Mouse (Mus musculus) myocyte (in vitro differentiated cells): ENCODE measurements at regions not wholly inside any gene's neighbourhood (a gene's known extent, or its start where the extent isn't known, plus 50 kb on each side); places are given as distances from the start of the nearest gene placed in this dataset.

ENCODE experiments used
- H3K27me3 ChIP-seq: one replicate; pipeline ENCODE4 v1.6.1; 2011; ENCODE audit not compliant: control insufficient read depth, insufficient read depth, insufficient read length
- H3K36me3 ChIP-seq: one replicate; pipeline ENCODE4 v1.6.1; 2011; ENCODE audit not compliant: control insufficient read depth, insufficient read depth
- H3K4me2 ChIP-seq: one replicate; pipeline ENCODE4 v1.6.1; 2011; ENCODE audit warnings: low read depth, control low read depth
- H3K4me3 ChIP-seq: one replicate; pipeline ENCODE4 v1.5.1; 2011; ENCODE audit warnings: mild to moderate bottlenecking, control low read depth, moderate library complexity
- H3K79me2 ChIP-seq: one replicate; pipeline ENCODE4 v1.6.1; 2011; ENCODE audit not compliant: control insufficient read depth, insufficient read depth
- H3ac ChIP-seq: one replicate; pipeline ENCODE4 v1.6.1; 2011; ENCODE audit not compliant: control insufficient read depth, insufficient read length
- CEBPB ChIP-seq: IDR thresholded peaks from 2 replicates; pipeline ENCODE4 v1.6.1; 2011; ENCODE audit warnings: mild to moderate bottlenecking, moderate library complexity; ENCODE audit not compliant: poor library complexity, insufficient read depth, severe bottlenecking
- E2F4 ChIP-seq: IDR thresholded peaks from one replicate; pipeline ENCODE4 v1.6.1; 2011; ENCODE audit warnings: mild to moderate bottlenecking, control low read depth, moderate library complexity; ENCODE audit not compliant: insufficient read depth
- MAX ChIP-seq: IDR thresholded peaks from one replicate; pipeline ENCODE4 v1.6.1; 2011; ENCODE audit warnings: low read depth, mild to moderate bottlenecking, control low read depth
- MYOD1 ChIP-seq, 3 experiments: IDR thresholded peaks; one replicate each; pipeline ENCODE4 v1.6.1; 2011; ENCODE audit warnings: control low read depth in 2 of 3, low read depth in 2 of 3, mild to moderate bottlenecking in 2 of 3, moderate library complexity in 1 of 3; ENCODE audit not compliant: insufficient read length in 2 of 3, control insufficient read depth in 1 of 3
- MYOG ChIP-seq, 3 experiments: IDR thresholded peaks; one replicate each; pipeline ENCODE4 v1.6.1; 2011; ENCODE audit warnings: control low read depth in 2 of 3, low read depth in 2 of 3, mild to moderate bottlenecking in 2 of 3; ENCODE audit not compliant: insufficient read length in 2 of 3, control insufficient read depth in 1 of 3, insufficient read depth in 1 of 3
- POLR2A ChIP-seq: IDR thresholded peaks from one replicate; pipeline ENCODE4 v1.6.1; 2011; ENCODE audit warnings: low read depth, mild to moderate bottlenecking, control low read depth, moderate library complexity; ENCODE audit not compliant: insufficient read length
- POLR2AphosphoS2 ChIP-seq: IDR thresholded peaks from one replicate; pipeline ENCODE4 v1.6.1; 2011; ENCODE audit warnings: low read depth, control low read depth; ENCODE audit not compliant: insufficient read length
- REST ChIP-seq: IDR thresholded peaks from one replicate; pipeline ENCODE4 v1.6.1; 2011; ENCODE audit warnings: mild to moderate bottlenecking, control low read depth, moderate library complexity; ENCODE audit not compliant: insufficient read depth, insufficient read length
- SRF ChIP-seq: IDR thresholded peaks from one replicate; pipeline ENCODE4 v1.6.1; 2011; ENCODE audit warnings: low read depth; ENCODE audit not compliant: control insufficient read depth, insufficient read length
- TCF12 ChIP-seq: IDR thresholded peaks from one replicate; pipeline ENCODE4 v1.6.1; 2011; ENCODE audit warnings: mild to moderate bottlenecking, control low read depth; ENCODE audit not compliant: poor library complexity, insufficient read depth, severe bottlenecking
- TCF3 ChIP-seq: IDR thresholded peaks from one replicate; pipeline ENCODE4 v1.6.1; 2011; ENCODE audit warnings: low read depth, control low read depth; ENCODE audit not compliant: insufficient read length
- USF1 ChIP-seq: IDR thresholded peaks from one replicate; pipeline ENCODE4 v1.6.1; 2011; ENCODE audit warnings: low read depth, mild to moderate bottlenecking, control low read depth, moderate library complexity

GRCm38 (mm10) chr1:177362398-177362797, 79.8 kb upstream of the Zbtb18 start:
- H3K27me3 ChIP-seq = no peaks in the 10 kb centered on the region
- no peaks in the 10 kb centered on the region for H3K79me2 ChIP-seq
- no peak overlapping the region for H3K4me2 ChIP-seq
- TF ChIP-seq MYOG (IDR thresholded peaks at IDR 0.05; ENCODE audit: control insufficient read depth in 1 of 3, insufficient read depth in 1 of 3, insufficient read length in 2 of 3, low read depth in 2 of 3) = no peak
- H3K4me3 ChIP-seq = no peak overlapping the region
- no peak overlapping the region for H3ac ChIP-seq
- H3K36me3 ChIP-seq = no peaks in the 10 kb centered on the region

GRCm38 (mm10) chr1:177348400-177349092, 90.5 kb upstream of the Akt3 start:
- H3K79me2 ChIP-seq = no peaks in the 10 kb centered on the region
- TF ChIP-seq POLR2A (no peak), CEBPB (0 out of 2 replicates have a peak, but pooled peaks have one; percentile 8), USF1 (no peak)
- H3K4me2 ChIP-seq = no peak overlapping the region
- no peak overlapping the region for H3K4me3 ChIP-seq
- no peaks in the 10 kb centered on the region for H3K27me3 ChIP-seq
- H3ac ChIP-seq = no peak overlapping the region
- no peaks in the 10 kb centered on the region for H3K36me3 ChIP-seq

DNA sequence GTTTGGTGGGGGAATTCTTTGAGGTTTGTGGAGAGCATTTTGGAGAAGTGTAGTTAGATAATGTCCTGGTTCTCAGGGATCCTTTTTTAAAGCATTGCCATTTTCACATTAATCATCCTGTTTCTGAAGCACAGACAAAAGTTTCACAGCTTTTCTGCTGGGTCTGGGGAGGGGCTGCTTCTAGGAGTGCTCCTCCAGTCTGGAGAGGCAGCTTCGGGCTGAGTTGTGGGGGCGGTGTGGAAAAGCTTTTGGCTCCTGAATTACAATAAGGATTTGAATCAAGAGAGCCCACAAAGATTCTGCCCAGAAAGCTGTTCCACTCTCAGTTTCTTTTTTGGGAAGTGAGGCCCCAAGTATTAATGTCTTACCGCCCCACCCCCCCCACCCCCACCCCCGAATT, 89.2 kb upstream of the Akt3 start:
- H3K79me2 ChIP-seq = no peaks in the 10 kb centered on the region
- no peak overlapping the region for H3ac ChIP-seq
- no peaks in the 10 kb centered on the region for H3K27me3 ChIP-seq
- no peak overlapping the region for H3K4me3 ChIP-seq
- no peaks in the 10 kb centered on the region for H3K36me3 ChIP-seq
- H3K4me2 ChIP-seq = peak overlapping the region; percentile 6
- TF ChIP-seq POLR2AphosphoS2 (no peak), SRF (no peak), TCF3 (no peak), REST (no peak), TCF12 (no peak), MYOD1 (IDR thresholded peaks at IDR 0.05; ENCODE audit: control insufficient read depth in 1 of 3, insufficient read length in 2 of 3, low read depth in 2 of 3) (no peak), POLR2A (no peak), MYOG (IDR thresholded peaks at IDR 0.05; ENCODE audit: control insufficient read depth in 1 of 3, insufficient read depth in 1 of 3, insufficient read length in 2 of 3, low read depth in 2 of 3) (no peak), USF1 (no peak), CEBPB (no peak), MAX (no peak), E2F4 (no peak)

GRCm38 (mm10) chr1:177346540-177346939, 88.5 kb upstream of the Akt3 start:
- H3K36me3 ChIP-seq = no peaks in the 10 kb centered on the region
- no peaks in the 10 kb centered on the region for H3K79me2 ChIP-seq
- H3ac ChIP-seq = no peak overlapping the region
- H3K4me3 ChIP-seq = no peak overlapping the region
- no peak overlapping the region for H3K4me2 ChIP-seq
- no peak for TF ChIP-seq SRF
- no peak for TF ChIP-seq TCF12
- no peak for TF ChIP-seq REST
- no peak for TF ChIP-seq MYOD1 (IDR thresholded peaks at IDR 0.05; ENCODE audit: control insufficient read depth in 1 of 3, insufficient read length in 2 of 3, low read depth in 2 of 3)
- TF ChIP-seq TCF3 = no peak
- no peak for TF ChIP-seq CEBPB
- TF ChIP-seq MYOG (IDR thresholded peaks at IDR 0.05; ENCODE audit: control insufficient read depth in 1 of 3, insufficient read depth in 1 of 3, insufficient read length in 2 of 3, low read depth in 2 of 3) = no peak
- no peak for TF ChIP-seq POLR2A
- TF ChIP-seq MAX = no peak
- TF ChIP-seq POLR2AphosphoS2 = no peak
- TF ChIP-seq E2F4 = no peak
- TF ChIP-seq USF1 = no peak
- no peaks in the 10 kb centered on the region for H3K27me3 ChIP-seq

- no peak overlapping the region for H3K4me3 ChIP-seq
- H3K27me3 ChIP-seq = no peaks in the 10 kb centered on the region
- H3K4me2 ChIP-seq = no peak overlapping the region
- H3K79me2 ChIP-seq = no peaks in the 10 kb centered on the region
- no peak for TF ChIP-seq TCF3
- no peak for TF ChIP-seq CEBPB
- no peak for TF ChIP-seq MYOG (IDR thresholded peaks at IDR 0.05; ENCODE audit: control insufficient read depth in 1 of 3, insufficient read depth in 1 of 3, insufficient read length in 2 of 3, low read depth in 2 of 3)
- no peak for TF ChIP-seq E2F4
- TF ChIP-seq REST = no peak
- no peak for TF ChIP-seq POLR2A
- no peak for TF ChIP-seq USF1
- no peak for TF ChIP-seq MYOD1 (IDR thresholded peaks at IDR 0.05; ENCODE audit: control insufficient read depth in 1 of 3, insufficient read length in 2 of 3, low read depth in 2 of 3)
- no peak for TF ChIP-seq MAX
- TF ChIP-seq SRF = no peak
- TF ChIP-seq TCF12 = no peak
- no peak for TF ChIP-seq POLR2AphosphoS2
- no peaks in the 10 kb centered on the region for H3K36me3 ChIP-seq
- H3ac ChIP-seq = no peak overlapping the region
Observed at GRCm38 (mm10) chr1:177345540-177345939, 87.5 kb upstream of the Akt3 start.
